Mouse (Mus musculus): ENCODE measurements around the gene Nek7. TPM values are rescaled to one million over a fixed set of nuclear protein-coding genes. Genes with fewer than 3 reads are reported as not detected.

Gene Nek7
- total RNA-seq, 2 experiments from 2014 or later = 47.5 to 54.7 TPM

DNA sequence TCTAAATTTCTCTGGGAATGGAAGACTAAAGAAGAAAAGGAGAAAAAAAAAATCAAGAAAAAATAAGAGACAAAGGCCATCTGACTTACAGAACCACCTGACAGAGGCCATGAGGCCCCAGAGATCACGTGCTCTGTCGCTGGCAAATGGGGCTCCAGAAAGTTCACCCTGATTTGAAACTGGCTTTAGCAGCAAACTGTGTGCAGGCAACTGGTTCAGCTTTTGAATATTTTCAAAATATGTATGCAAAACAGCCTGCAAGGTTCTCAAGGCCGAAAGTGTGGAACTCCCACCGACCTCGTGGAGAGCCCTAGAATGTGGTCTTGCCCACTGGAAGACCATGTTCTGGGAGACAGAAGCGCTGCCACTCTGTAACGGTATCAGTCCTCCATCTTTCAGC, 11.6 kb downstream of the Nek7 start:
- no peak for DNase-seq

DNA sequence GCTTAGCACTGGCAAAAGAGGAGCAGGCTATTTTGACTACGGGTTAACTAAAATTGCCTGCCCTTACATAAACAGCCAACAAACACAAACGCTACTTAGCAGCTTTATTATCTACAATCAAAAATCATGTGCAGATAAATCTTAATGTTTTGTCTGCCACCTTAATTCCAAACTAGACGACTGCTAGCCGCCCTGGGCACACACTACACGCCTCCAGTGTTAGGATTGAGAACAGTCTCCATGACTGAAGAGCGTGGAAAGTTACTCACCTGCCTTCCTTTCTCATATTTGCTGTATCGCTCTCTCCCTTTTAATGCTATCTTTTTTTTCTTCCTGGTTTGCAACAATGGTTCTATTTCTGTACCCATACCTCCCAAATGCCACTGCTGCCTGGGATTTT, 12.1 kb downstream of the Nek7 start:
- no peak for DNase-seq

DNA sequence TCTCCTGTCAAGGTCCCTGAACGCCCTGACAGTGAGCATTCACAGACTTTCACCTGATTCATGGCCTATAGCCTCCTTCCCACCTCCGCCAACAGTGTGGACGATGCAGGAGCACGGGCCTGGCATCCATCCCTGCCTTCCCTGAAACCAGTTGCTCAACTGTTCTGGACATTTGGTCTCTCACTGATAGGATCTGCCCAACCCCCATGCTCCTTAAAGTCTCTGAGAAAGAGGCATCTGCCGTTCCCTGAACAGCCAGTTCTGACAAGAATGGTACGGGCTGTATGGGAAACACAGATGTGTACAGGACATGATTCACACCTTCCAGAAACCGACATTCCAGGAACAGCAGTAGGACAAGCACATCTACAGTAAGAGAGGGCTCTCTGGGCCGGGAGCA, 13.2 kb downstream of the Nek7 start:
- DNase-seq = peak; percentile 21 to 48

DNA sequence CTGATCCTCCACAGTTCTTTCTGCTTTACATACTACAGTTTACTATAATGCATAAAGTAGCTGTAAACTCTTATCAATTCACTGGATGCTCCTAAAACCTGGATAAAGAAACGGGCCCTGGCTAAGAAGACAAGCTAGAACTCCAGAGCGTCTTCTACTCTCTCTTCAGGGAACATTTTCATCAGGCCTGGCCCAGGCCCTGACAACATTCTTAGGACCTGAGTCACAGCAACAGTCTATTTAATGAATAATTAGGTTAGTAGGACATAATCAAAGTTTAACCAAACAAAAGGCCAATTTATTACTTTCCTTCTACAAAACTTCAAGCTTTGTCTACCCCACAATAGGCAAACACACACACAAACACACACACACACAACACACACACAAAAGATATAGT, 15.2 kb downstream of the Nek7 start:
- peak; percentile 44 to 47 for DNase-seq

DNA sequence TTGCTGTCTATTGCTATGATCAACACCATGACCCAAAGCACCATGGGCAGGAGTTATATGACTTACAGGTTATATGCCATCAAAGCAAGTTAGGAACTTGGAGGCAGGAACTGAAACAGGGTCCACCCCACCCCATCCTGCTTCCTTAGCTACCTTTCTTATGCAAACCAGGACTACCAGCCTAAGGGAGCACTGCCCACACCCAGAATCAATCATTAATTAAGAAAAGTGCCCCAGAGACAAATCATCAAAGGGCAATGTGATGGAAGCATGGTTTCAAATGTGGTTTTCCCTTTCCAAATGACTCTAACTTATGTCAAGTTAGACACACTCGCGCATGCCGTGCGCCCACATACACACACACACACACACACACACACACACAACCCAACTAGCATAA, 16.0 kb downstream of the Nek7 start:
- DNase-seq = no peak

DNA sequence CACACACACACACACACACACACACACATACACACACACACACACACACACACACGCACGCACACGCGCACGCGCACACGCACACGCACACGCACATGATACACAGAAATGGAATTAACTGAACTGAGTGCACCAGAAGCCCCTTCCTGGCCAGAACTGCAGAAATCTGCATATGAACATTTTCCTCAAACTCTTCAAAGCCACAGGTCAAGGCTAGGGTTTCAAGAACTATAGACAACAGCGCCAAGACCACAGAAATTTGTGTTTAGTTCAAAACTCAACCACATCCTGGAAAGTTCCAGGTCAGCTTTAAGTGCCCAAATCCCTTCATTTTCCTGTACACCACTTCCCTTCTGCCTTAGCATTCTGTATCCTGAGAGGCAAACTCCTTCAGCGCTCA, 21.9 kb downstream of the Nek7 start:
- no peak for DNase-seq

DNA sequence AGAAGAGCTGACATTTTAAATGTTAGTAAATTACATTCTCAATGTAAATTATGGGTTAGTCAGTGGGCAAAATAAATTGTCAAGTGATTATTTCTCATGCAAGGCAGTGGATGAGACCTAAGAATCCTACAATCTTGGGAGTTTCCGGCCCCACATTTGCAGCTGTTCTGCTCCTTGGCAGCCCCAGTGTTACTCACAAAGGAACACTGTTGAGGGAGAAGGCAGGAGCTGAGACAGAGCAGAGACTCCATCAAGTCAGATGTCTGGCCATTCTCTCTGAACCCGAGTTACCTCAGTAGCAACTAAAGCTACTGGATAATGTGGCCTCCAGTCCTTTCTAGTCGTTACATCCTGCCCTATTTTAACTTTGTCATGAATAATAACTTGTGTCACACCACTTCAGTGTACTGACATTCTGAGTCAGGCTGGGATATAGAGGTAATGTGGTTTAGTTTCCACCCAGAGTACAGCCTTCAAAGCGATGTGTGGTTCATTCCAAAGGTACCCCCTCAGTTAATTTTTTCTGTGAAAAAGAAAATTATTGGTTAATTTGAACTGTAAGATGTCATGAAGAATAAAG, 23.7 kb downstream of the Nek7 start:
- no peak for DNase-seq

DNA sequence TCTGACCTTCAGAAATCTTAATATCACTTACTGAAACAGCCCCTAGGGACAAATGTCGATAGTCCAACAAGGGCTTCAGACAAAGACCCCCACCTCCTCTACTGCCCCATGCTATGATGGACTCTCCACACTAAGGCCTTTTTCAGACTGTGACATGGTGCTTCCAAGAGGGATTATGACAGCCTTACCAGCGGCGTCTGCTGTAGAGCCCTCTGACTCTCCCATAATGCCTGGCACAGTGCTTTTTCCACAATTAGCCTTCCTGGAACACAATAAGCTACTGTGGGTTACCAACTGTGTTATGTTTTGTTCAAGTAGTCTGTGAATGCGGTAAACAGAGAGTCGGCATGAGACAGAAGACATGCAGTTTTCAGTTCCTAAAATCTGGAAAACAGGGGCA, 25.0 kb downstream of the Nek7 start:
- DNase-seq = no peak

DNA sequence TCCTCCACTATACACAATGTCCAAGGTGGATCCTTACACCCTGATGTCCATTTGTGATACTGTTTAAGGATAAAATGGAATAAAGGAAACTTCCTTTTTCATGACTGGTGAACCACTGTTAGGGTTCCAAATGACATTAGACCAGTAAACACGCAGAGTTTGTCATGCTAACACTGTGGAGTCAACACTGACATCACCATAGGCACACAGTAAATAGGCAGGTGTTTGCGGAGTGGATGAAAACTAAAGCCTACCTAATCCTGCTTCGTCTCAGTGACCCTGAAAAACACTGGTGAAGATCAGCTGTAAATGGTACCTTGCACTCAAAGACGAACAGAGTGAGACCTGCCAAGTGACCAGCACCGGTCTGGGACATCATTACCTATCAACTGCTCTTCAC, 26.0 kb downstream of the Nek7 start:
- DNase-seq = no peak

DNA sequence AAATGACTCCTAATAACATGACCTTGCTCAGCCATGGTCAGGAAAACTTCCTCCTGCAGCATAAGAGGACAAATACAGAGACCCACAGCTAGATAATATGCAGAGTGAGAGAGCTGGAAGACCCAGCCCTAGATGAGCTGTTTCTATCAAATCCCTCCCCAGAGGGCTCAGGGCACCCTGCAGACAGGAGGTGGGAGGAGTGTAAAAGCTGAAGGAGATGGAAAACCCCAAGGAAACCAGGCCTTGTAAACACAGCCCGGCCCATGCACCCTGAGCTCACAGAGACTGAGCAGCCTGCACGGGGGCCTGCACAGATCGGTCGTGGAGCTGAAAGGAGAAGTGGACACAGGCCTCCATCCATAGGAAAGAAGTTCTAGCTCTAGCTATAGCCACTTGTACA, 27.5 kb downstream of the Nek7 start:
- DNase-seq = no peak

DNA sequence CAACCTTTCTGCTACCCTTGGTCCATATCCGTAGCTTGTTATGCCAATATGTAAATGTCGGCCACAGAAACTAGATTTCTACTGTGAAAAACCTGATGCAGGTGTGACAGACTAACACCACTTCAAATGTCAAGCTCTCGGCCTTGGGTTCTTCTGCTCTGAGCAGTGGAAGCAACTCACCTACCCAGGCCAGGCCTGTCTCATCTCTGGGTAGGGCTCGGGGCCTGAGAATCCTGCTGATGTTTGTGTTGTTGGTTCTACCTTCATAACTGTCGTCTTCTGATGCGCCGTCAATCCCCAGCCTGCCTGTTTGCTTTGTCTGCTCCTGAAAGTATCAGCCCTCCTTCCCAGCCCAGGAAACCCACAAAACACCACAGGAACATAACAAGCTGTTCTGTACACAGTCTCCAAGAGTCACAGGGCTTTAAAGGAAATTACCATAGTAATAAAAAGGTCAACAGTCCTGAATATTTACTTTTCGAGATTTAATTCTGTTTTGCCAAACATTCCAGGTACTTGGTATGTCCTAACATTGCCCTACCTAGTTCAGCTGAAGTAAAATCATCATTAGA, 29.4 kb downstream of the Nek7 start:
- no peak for DNase-seq

DNA sequence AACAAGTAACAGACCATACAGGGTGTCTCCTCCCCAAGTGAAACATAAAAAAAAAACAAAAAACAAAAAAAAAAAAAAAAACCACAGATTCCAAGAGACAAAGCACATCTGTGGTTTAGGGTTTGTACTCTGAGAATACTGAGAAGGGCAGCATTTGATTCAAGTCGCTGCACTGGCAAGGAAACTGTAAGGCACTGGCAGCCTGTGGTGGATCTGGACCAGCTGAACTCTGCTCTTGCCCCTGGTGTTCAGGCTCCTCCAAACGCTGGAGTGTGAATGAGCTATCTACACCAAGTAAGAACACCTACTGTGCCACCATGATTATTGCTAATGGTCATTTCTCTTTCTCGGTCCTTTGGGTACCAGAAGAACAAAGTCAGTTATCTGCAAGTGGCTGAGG, 30.8 kb downstream of the Nek7 start:
- DNase-seq = no peak

DNA sequence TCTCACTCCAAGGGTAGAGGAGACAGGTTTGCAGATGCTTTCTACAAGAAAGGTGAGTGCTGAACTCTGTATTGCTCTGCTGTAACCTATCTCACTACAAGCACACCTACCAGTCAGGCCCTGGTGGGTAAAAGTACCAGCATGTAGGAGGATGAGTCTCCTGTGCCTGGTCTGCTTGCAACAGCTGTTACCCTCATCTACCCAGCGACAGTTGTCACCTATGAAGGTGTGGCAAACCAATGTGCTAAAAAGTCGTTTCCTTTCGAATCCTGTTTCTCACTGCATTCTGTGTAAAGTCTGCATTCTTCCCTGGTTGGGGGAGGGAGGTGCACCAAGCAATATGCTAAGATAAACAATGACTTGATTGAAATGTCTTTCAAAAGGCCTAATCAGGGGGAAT, 32.1 kb downstream of the Nek7 start:
- no peak for DNase-seq

DNA sequence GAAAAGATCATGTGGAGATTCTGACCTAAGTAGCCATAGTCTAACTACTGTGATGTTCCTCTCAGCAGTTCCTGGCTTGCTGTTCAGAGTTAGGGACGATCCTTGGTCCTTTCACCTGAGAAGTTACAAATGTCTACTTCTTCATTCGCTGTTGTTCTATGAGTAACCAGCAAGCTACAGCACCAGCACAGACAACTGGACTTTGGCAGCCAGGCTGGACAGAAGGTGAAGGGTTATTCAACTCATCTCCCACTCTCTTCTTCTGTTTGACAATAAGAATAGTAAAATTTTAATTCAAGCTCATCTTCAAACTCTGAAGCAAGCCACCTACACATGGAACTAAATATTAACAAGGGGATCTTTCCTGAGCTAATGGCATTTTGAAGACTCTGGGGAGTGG, 33.0 kb downstream of the Nek7 start:
- no peak for DNase-seq

DNA sequence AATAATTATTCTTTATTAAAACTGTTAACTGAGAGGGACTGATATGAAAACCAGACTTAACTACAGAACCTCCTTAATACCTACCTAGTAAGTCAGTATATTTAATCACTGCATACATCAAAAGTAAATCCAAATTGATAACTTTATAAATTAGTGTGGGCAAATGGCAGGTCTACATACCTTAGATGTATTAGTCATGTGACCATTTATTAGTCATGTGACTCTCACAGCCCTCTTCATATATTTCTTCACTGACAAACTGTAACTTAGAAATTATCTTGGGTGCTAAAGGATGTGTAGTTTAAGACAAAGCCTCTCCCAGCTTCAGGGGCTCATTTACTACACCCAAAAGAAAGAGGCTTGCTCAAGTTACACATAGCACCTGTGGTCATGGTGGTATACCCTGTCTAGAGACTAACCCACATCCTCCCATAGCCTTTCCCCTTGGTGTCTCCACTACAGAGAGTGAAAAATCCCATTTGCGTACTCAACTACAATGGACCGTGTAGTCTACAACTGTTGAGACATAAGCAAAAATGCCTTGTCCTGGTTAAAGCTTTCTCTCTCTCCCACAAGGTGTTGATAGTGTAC, 35.4 kb downstream of the Nek7 start:
- no peak for DNase-seq

DNA sequence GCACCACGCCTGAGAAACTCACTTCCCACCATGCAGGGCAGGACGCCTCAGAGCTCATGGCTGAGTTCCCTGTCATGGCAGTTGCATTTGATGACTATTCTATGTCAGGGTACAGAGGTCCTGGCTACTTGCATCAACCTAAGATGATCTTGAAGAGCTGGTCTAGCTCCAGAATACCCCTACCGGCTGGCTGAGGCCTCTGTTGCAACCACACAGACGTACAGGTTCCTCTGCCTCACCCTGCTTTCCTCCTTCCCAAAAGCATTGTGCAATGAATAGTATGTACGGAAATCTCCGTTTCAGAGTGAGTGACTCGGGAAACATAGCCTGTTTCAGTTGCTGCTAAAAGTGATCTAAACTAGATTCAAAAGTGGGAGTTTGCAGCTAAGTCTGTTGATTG, 37.7 kb downstream of the Nek7 start:
- DNase-seq = no peak

DNA sequence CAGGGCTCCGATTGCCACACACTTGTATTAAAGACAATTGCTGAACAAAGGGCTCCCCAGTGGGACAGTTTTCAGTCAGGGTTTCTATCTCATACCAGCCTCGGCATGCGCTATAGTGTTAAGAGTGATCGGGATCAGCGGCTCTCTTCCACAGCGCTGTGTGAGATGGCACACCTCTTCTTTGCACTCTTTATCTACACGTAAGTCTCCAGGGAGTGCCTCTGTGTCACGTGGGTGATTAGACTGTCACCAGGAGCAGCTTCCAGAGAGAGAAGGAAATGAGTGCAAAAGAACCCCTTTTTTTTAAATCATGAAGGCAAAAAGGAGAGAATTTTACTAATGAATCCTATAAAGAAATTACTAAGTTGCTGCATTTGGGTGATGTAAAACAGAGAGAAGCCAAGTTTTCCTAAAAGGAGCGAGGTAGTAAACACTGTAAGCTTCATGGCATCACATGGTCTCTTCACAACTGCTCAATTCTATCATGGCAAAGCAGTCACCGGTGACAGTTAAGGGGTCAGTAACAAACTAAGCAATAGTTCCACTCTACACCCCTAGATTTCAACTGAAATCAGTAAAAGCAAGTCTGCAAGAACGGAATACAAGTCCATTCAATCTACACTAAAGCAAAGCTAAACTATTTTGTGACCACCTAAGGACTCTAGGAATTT, 40.0 kb downstream of the Nek7 start:
- DNase-seq = no peak

DNA sequence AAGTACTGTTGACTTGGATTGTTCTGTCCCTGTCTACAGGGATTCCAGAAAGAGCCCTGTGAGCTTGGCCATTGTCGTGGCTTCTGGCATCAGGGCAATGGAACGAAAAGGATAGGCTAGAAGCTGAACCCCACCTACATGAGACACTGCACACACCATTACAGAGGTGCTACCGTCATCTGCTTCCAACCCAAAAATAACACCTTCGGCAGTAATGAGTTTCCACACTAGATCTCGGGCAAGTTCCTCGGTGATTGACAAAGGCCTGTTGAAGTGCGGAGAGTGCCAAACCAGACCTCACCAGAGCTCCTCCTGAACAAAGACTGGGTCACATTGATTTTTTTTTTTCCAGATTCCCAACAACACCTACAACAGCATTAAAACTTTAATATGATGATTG, 40.7 kb downstream of the Nek7 start:
- DNase-seq = no peak

DNA sequence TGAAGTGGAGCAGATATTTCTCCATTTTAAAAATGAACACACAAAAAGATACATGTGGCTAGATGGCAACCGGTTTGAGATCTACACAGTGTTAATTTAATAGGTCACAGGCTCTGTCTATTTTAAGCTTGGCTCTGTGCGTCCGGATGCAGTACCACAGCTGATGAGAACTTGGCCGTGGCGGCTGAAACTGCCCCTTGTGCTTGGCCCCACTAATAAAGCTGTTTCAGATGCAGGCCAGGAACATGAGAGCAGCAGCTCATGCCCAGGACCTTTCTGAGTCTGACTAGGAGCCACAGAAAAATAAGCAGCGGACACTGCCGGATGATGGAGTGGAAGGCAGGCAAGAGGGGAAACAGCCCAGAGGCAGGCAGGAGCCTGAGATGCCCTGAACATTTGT, 43.1 kb downstream of the Nek7 start:
- DNase-seq = no peak

DNA sequence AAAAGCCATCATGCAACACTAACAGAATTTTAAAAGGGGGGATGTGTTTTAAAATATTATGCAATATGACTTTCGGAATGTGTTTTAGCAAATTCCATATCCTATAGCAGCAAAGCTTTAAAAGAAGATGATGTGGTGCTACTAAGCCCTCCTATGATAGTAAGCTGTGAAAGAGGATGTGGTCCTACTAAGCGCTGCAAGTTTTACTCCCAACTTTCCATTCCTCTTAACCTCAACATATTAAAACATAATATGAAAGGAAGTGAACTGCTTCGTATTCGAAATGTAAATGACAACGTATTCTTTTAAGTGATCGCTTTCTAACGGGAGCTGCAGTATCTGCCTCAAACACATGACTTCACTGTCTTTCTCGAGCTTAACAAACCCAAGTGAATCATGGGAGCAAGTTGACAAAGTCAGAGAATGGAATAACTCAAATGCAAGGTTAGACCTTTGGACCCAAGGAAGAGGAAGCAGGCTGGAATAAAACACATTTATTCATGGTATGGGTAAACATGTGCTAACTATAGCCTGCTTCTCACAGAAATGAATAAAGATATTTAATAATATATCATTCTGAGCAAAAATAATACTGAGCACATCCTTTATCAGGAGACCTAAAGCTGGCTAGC, 43.8 kb downstream of the Nek7 start:
- no peak for DNase-seq

DNA sequence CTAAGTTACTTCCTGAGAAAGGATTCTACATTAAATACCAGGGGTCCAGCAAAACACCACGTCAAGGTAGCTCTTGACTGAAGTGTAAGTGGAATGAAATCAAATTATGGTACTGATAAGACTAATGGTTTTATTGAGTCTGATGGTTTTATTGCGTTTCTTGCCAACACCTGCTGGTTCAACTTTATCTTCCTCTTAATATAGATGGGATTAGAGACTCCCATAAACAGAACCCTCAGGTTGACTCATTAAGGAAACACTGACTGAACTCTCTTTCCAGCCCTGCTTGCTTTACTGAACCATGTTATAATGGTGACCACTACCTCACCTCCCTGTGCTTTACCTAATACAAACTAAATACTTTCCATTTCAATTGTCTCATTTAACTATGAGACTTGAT, 44.3 kb downstream of the Nek7 start:
- DNase-seq = no peak

DNA sequence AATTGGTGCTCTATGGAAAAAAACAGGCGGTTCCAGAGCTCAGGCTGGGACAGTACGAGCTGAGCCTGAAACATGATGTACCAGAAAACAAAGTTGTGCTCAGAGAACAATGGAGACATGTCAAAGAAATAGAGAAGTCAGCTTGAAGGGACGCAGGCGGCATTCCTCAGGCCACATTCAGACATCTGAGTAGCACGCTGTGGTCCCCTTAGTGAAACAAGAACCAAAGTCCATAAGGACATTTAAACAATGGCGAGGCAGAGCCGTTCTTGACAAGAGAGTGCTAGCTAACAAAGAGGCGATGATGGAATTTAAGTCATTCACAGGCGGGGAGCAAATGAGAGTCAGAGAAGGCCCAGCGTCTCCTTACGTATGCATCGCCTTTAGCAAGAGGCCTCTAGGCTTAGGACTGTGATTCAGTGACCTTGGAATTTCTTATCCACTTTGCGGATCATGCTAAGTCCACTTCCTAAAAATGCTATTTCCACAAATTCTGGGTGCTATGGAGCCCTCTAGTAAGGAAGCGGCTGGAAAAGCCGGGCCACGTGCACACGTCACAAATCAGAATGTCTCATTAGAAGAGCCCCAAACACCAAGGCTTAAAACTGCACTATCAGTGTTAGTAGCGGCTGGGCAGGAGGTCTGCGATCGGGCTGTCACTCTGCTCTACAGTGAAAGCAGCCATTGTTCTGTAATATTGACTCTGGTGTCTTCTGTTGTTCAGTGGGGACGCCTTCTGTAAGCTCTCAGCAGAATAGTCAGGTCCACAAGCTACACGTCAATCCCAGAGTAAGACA, 48.2 kb downstream of the Nek7 start:
- DNase-seq = no peak

DNA sequence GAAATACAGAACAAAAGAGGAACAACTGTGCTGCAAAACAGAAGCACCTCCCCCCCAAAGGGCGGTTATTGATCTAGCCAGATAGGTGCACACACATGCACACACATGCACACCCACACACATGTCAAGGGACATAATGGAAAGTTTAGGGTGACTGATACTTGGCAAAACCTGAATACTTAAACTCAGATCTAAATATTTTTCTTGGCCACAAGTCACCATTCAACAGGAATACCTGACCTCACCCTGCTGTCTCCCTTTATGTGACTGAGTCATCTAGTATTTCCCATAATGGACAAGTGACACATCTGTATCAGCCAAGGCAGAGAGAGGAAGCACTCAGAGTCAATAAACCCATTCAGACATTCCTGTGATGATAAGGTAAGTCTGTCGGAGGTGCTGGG, 48.9 kb downstream of the Nek7 start:
- no peak for DNase-seq
